Mouse (Mus musculus) liver, embryonic 13.5 days (tissue): Measurements from ENCODE around the gene Poc1a. TPM values are rescaled to one million over a fixed set of nuclear protein-coding genes. Genes with fewer than 3 reads are reported as not detected.

Experiments
- ATAC-seq: fragments of 200-750 bp; cut with Nextera tagmentation; 2 replicates; pipeline ENCODE4 v1.8.0; 2017; ENCODE audit warnings: low read depth, mild to moderate bottlenecking, moderate number of reproducible peaks, moderate library complexity
- DNase-seq: peaks from one replicate; pipeline ENCODE4 v3.0.0; 2022
- H3K27ac ChIP-seq: fragments of 300-500 bp; sonication (generic); 2 replicates; pipeline ENCODE4 v1.5.1; 2015; ENCODE audit warnings: moderate library complexity, mild to moderate bottlenecking, inconsistent platforms
- H3K27me3 ChIP-seq: fragments of 300-500 bp; sonication (generic); 2 replicates; pipeline ENCODE4 v1.6.1; 2015; ENCODE audit warnings: mild to moderate bottlenecking, inconsistent platforms
- H3K36me3 ChIP-seq: fragments of 300-500 bp; sonication (generic); 2 replicates; pipeline ENCODE4 v1.6.1; 2015; ENCODE audit warnings: mild to moderate bottlenecking, inconsistent platforms
- H3K4me1 ChIP-seq: fragments of 300-500 bp; sonication (generic); replicated peaks from 2 replicates; pipeline ENCODE4 v1.6.1; 2015; ENCODE audit warnings: inconsistent platforms
- H3K4me2 ChIP-seq: fragments of 300-500 bp; sonication (generic); 2 replicates; pipeline ENCODE4 v1.6.1; 2015; ENCODE audit warnings: inconsistent platforms, mild to moderate bottlenecking, moderate library complexity
- H3K4me3 ChIP-seq: fragments of 300-500 bp; sonication (generic); replicated peaks from 2 replicates; pipeline ENCODE4 v1.5.1; 2015; ENCODE audit warnings: mild to moderate bottlenecking, inconsistent platforms
- H3K9ac ChIP-seq: fragments of 300-500 bp; sonication (generic); 2 replicates; pipeline ENCODE4 v1.6.1; 2015; ENCODE audit warnings: mild to moderate bottlenecking, inconsistent platforms
- H3K9me3 ChIP-seq: fragments of 300-500 bp; sonication (generic); replicated peaks from 2 replicates; pipeline ENCODE4 v1.6.1; 2016; ENCODE audit warnings: inconsistent platforms
- WGBS: fragments of 180-500 bp; shearing (Covaris S2); methylation state at CpG from one replicate; pipeline ENCODE4 v1.1.7; 2015; ENCODE audit not compliant: insufficient replicate concordance; 5-methylcytosine and 5-hydroxymethylcytosine counted together
- polyA plus RNA-seq: library from polyadenylated mRNA; unstranded; fragments of >200 nt; fragmentation: Nextera tagmentation; extraction: Ambion mirVana; gene quantifications from 2 replicates; pipeline ENCODE4 v1.2.1, GENCODE M21; 2015

Poc1a gene
- 27.4 and 27.8 TPM in 2 replicates for polyA plus RNA-seq

GRCm38 (mm10) chr9:106280808-106281544 lies at the start of gene Poc1a:
Poc1a (plus strand) TSS chr9:106281061.
- peaks cover 20% of the 10 kb centered on the region for H3K36me3 ChIP-seq
- peaks cover 26% of the 10 kb centered on the region for H3K4me1 ChIP-seq
- peak within 1 kb of the TSS; percentile 85 for H3K4me2 ChIP-seq
- H3K4me3 ChIP-seq = peak within 1 kb of the TSS; percentile 81
- under 1% methylated on average over 47 of the region's 47 CpGs for WGBS
- no peaks in the 10 kb centered on the region for H3K27me3 ChIP-seq
- peak within 1 kb of the TSS; percentile 89 for H3K9ac ChIP-seq
- ATAC-seq (peak; percentile 97), DNase-seq (peak; percentile 87)
- H3K9me3 ChIP-seq = no peaks in the 10 kb centered on the region
- peak within 1 kb of the TSS; percentile 67 for H3K27ac ChIP-seq

GRCm38 (mm10) chr9:106231220-106231619 lies 49.6 kb upstream of the Poc1a start:
- H3K9ac ChIP-seq = no peak overlapping the region
- DNase-seq (no peak), ATAC-seq (no peak)
- H3K4me3 ChIP-seq = no peak overlapping the region
- H3K36me3 ChIP-seq = peaks cover 35% of the 10 kb centered on the region
- H3K27me3 ChIP-seq = peaks cover 16% of the 10 kb centered on the region
- WGBS = 48% methylated on average over 7 of the region's 7 CpGs
- H3K4me2 ChIP-seq = no peak overlapping the region
- peaks cover 24% of the 10 kb centered on the region for H3K4me1 ChIP-seq
- H3K27ac ChIP-seq = no peak overlapping the region
- no peaks in the 10 kb centered on the region for H3K9me3 ChIP-seq

GRCm38 (mm10) chr9:106231816-106232215 lies 49.0 kb upstream of the Poc1a start:
- no peak overlapping the region for H3K9ac ChIP-seq
- peaks cover 12% of the 10 kb centered on the region for H3K27me3 ChIP-seq
- no peak overlapping the region for H3K27ac ChIP-seq
- no peak overlapping the region for H3K4me2 ChIP-seq
- ATAC-seq (no peak), DNase-seq (no peak)
- 60% methylated on average over 4 of the region's 4 CpGs for WGBS
- no peak overlapping the region for H3K4me3 ChIP-seq
- peaks cover 23% of the 10 kb centered on the region for H3K4me1 ChIP-seq
- H3K9me3 ChIP-seq = no peaks in the 10 kb centered on the region
- peaks cover 41% of the 10 kb centered on the region for H3K36me3 ChIP-seq

GRCm38 (mm10) chr9:106232956-106233355 lies 47.9 kb upstream of the Poc1a start:
- no peak overlapping the region for H3K4me2 ChIP-seq
- DNase-seq (no peak), ATAC-seq (no peak)
- H3K27me3 ChIP-seq = peaks cover 5% of the 10 kb centered on the region
- H3K4me3 ChIP-seq = no peak overlapping the region
- WGBS = 72% methylated on average over 3 of the region's 3 CpGs
- H3K9me3 ChIP-seq = no peaks in the 10 kb centered on the region
- no peak overlapping the region for H3K27ac ChIP-seq
- H3K9ac ChIP-seq = no peak overlapping the region
- peaks cover 52% of the 10 kb centered on the region for H3K36me3 ChIP-seq
- H3K4me1 ChIP-seq = peaks cover 12% of the 10 kb centered on the region

GRCm38 (mm10) chr9:106233953-106234352 lies 46.9 kb upstream of the Poc1a start:
- 77% methylated on average over 6 of the region's 6 CpGs for WGBS
- Histone ChIP-seq H3K36me3 (peaks cover 62% of the 10 kb centered on the region), H3K4me3 (no peak overlapping the region), H3K4me2 (no peak overlapping the region), H3K27me3 (peaks cover 5% of the 10 kb centered on the region), H3K9ac (no peak overlapping the region), H3K27ac (no peak overlapping the region), H3K9me3 (no peaks in the 10 kb centered on the region), H3K4me1 (0 out of 2 replicates have a peak, but pooled peaks cover 5% of the 10 kb centered on the region)
- ATAC-seq (no peak), DNase-seq (no peak)

GRCm38 (mm10) chr9:106235194-106235830 lies 45.5 kb upstream of the Poc1a start:
- H3K9ac ChIP-seq = no peak overlapping the region
- 82% methylated on average over 23 of the region's 23 CpGs for WGBS

GRCm38 (mm10) chr9:106236156-106236817 lies 44.6 kb upstream of the Poc1a start:
- WGBS = 82% methylated on average over 23 of the region's 23 CpGs
- no peak; the same call in 1 of the 2 replicates for ATAC-seq
- DNase-seq = no peak

More at GRCm38 (mm10) chr9:106235194-106235830, 45.5 kb upstream of the Poc1a start:
- Histone ChIP-seq H3K27me3 (peaks cover 2% of the 10 kb centered on the region), H3K36me3 (peaks cover 76% of the 10 kb centered on the region), H3K4me3 (no peak overlapping the region), H3K27ac (no peak overlapping the region), H3K9me3 (no peaks in the 10 kb centered on the region), H3K4me2 (no peak overlapping the region), H3K4me1 (0 out of 2 replicates have a peak, but pooled peaks cover 5% of the 10 kb centered on the region)
- ATAC-seq (no peak), DNase-seq (no peak)

GRCm38 (mm10) chr9:106236818-106237211 lies 44.0 kb upstream of the Poc1a start:
- H3K27ac ChIP-seq = no peak overlapping the region
- 78% methylated on average over 3 of the region's 3 CpGs for WGBS
- H3K9me3 ChIP-seq = no peaks in the 10 kb centered on the region
- H3K4me1 ChIP-seq = 0 out of 2 replicates have a peak, but pooled peaks cover 5% of the 10 kb centered on the region
- H3K4me3 ChIP-seq = no peak overlapping the region
- no peak overlapping the region for H3K4me2 ChIP-seq
- DNase-seq (no peak), ATAC-seq (no peak)
- no peaks in the 10 kb centered on the region for H3K27me3 ChIP-seq
- H3K9ac ChIP-seq = no peak overlapping the region
- peaks cover 90% of the 10 kb centered on the region for H3K36me3 ChIP-seq

More at GRCm38 (mm10) chr9:106236156-106236817, 44.6 kb upstream of the Poc1a start:
- Histone ChIP-seq H3K4me3 (no peak overlapping the region), H3K36me3 (peaks cover 85% of the 10 kb centered on the region), H3K9ac (no peak overlapping the region), H3K4me2 (no peak overlapping the region), H3K9me3 (no peaks in the 10 kb centered on the region), H3K27ac (no peak overlapping the region), H3K27me3 (no peaks in the 10 kb centered on the region), H3K4me1 (0 out of 2 replicates have a peak, but pooled peaks cover 5% of the 10 kb centered on the region)

- Histone ChIP-seq H3K9ac (no peak overlapping the region), H3K4me1 (0 out of 2 replicates have a peak, but pooled peaks cover 5% of the 10 kb centered on the region), H3K27ac (no peak overlapping the region), H3K4me3 (no peak overlapping the region), H3K9me3 (no peaks in the 10 kb centered on the region), H3K4me2 (no peak overlapping the region), H3K27me3 (no peaks in the 10 kb centered on the region), H3K36me3 (peaks cover 94% of the 10 kb centered on the region)
- WGBS = 83% methylated on average over 8 of the region's 8 CpGs
- DNase-seq (no peak), ATAC-seq (no peak)
These were observed 43.5 kb upstream of the Poc1a start for GRCm38 (mm10) chr9:106237401-106237800.

GRCm38 (mm10) chr9:106237878-106238277 lies 43.0 kb upstream of the Poc1a start:
- ATAC-seq = no peak
- no peak for DNase-seq
- no peaks in the 10 kb centered on the region for H3K27me3 ChIP-seq
- H3K27ac ChIP-seq = no peak overlapping the region
- no peak overlapping the region for H3K4me3 ChIP-seq
- H3K9ac ChIP-seq = no peak overlapping the region
- H3K4me2 ChIP-seq = no peak overlapping the region
- no peaks in the 10 kb centered on the region for H3K9me3 ChIP-seq
- WGBS = 80% methylated on average over 10 of the region's 10 CpGs
- 0 out of 2 replicates have a peak, but pooled peaks cover 5% of the 10 kb centered on the region for H3K4me1 ChIP-seq
- H3K36me3 ChIP-seq = peaks cover 95% of the 10 kb centered on the region

GRCm38 (mm10) chr9:106241541-106242164 lies 39.2 kb upstream of the Poc1a start:
- Histone ChIP-seq H3K36me3 (peaks cover 66% of the 10 kb centered on the region), H3K27me3 (no peaks in the 10 kb centered on the region), H3K9ac (no peak overlapping the region), H3K4me2 (no peak overlapping the region), H3K27ac (no peak overlapping the region), H3K4me3 (no peak overlapping the region), H3K9me3 (no peaks in the 10 kb centered on the region), H3K4me1 (peaks cover 14% of the 10 kb centered on the region)
- DNase-seq (no peak), ATAC-seq (no peak)
- WGBS = 79% methylated on average over 10 of the region's 10 CpGs
